Mouse (Mus musculus): ENCODE measurements at regions not wholly inside any gene's neighbourhood (a gene's known extent, or its start where the extent isn't known, plus 50 kb on each side); places are given as distances from the start of the nearest gene placed in this dataset.

GRCm38 (mm10) chr10:9002261-9002660, 116.4 kb upstream of the Sash1 start:
- no peak for DNase-seq (ENCODE audit: low read depth, low spot score)

GRCm38 (mm10) chr10:8998758-8999398, 113.0 kb upstream of the Sash1 start:
- no peak for DNase-seq (ENCODE audit: low read depth, low spot score)

GRCm38 (mm10) chr10:8998356-8998755, 112.5 kb upstream of the Sash1 start:
- no peak for DNase-seq (ENCODE audit: low read depth, low spot score)

DNA sequence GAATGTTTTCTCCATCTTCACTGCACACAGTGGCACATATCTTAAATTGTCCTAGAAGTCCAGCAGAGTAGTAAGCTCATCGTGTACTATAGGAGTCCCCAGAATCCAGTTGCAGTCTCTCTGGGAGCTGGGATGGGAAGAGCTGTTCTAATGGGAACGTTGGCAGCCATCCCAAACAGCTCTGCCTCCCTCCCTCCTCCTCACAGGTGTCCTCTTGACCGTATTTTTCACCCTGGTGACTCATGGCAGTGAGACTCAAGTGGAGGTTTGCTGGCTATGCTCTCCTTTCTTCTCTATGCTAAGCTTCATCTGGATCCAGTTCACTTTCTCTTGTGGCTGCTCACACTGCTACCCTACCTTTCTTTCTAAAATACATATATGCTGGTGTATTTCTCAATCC, 109.2 kb upstream of the Sash1 start:
- no peak for DNase-seq (ENCODE audit: low read depth, low spot score)

DNA sequence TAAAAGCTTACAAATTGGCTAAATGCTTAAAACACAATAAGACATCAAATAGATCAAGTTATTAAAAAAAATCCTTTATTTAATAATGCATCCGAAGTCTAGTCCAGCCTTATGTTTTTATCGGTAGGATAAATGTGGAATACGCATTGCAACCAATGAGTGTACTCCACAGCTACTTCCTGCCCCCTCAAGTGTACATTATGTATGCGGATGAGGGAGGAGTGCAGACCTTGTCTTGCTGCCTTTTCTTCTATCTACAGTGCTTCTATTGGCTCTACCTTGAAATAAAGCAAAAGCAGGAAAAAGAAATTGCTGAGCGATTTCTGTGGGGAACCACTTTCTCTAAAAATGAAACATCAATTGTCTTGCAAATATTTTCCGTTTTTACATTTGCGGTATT, 100.5 kb upstream of the Sash1 start:
- DNase-seq (ENCODE audit: low read depth, low spot score) = no peak

GRCm38 (mm10) chr10:8983347-8983746, 97.5 kb upstream of the Sash1 start:
- DNase-seq (ENCODE audit: low read depth, low spot score) = no peak

- DNase-seq (ENCODE audit: low read depth, low spot score) = no peak
These were observed 94.7 kb upstream of the Sash1 start for GRCm38 (mm10) chr10:8980568-8980967.

GRCm38 (mm10) chr10:8978595-8978994, 92.7 kb upstream of the Sash1 start:
- DNase-seq (ENCODE audit: low read depth, low spot score) = no peak

DNA sequence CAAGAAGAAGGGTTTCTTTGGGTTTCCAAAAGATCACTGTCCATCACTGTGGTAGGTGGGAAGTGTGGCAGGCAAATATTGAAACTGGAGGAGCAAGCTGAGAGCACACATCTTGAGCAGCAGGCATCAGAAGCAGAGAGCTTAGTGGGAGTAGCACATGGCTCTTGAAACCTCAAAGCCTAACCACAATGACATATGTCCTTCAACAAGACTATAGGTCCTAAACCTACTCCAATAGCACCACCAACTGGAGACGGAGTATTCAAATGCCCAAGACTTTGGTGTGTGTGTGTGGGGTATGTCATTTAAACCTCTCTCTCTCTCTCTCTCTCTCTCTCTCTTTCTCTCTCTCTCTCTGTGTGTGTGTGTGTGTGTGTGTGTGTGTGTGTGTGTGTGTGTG, 88.1 kb upstream of the Sash1 start:
- DNase-seq (ENCODE audit: low read depth, low spot score) = no peak

DNA sequence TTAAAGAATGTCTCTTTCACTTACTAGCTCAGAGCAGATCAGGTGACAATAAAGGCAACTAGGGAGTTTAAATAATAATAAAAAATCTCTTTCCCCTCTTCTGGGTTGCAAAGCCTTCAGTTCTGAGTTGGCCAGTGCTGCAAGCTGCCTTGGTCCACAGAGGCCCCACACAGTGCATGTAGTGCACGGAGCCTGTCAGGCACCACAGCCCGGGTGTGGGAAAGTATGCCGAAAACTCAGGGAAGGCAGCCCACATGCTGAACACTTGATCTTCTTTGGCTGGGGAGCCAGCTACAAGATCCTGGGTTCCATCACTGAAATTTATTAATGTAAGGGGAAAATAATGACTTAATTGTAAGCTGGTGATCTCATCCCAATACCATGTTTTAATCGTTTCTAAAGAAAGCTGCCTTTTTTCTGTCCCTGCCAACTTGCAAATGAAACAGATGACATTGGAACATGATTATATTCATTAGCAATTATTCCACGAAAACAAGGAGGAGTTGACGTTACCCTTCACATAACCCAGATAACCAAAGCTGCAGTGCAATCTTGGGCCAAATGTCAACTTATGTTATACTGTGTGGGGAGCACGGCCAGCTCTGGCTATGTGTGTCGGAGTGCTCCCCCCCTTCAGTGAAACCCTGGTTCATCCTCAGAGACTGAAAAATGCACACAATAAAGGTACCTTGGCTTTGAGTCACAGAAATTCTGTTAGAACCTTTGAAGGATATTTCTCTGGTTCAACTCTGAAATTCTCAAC, 87.1 kb upstream of the Sash1 start:
- no peak for DNase-seq (ENCODE audit: low read depth, low spot score)

DNA sequence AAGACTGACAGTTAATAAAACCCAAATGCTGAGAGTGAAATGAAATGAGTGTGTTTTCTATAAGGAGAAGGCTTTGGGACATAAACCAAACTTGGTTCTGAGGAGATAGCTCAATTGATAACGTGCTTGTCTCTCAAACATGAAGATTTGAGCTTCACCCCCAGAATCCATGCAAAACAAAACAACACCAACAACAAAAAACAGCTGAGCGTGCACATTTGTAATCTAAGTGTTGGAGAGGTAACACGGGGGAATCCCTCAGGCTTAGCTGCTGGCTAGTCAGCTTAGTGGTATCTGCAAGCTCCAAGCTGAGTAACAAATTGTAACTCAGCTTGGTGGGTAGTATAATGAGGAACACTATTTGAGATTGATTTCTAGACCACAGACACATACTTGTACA, 84.9 kb upstream of the Sash1 start:
- no peak for DNase-seq (ENCODE audit: low read depth, low spot score)

DNA sequence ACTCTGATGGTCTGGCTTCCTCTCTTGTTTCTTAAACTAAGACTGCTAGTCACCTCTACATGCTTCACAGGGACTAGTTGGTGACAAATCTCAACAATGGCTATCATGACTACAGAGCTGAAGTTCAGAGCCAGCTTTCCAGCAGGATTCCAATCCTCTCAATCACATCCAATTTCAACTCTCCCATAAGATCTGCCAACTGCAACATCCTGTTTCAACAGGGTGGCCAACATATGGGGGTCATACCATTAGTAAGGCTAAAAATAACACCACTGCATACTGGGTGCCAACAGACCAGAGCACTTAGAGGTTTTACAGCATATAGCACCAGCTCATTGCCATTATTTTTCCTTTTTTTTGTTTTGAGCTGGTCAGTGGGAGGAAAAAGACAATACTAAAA, 83.7 kb upstream of the Sash1 start:
- DNase-seq (ENCODE audit: low read depth, low spot score) = no peak

GRCm38 (mm10) chr10:8969016-8969415, 83.1 kb upstream of the Sash1 start:
- no peak for DNase-seq (ENCODE audit: low read depth, low spot score)

- DNase-seq (ENCODE audit: low read depth, low spot score) = no peak
These were observed 82.5 kb upstream of the Sash1 start for GRCm38 (mm10) chr10:8968276-8968923.

GRCm38 (mm10) chr10:8962921-8963320, 77.1 kb upstream of the Sash1 start:
- DNase-seq (ENCODE audit: low read depth, low spot score) = no peak

DNA sequence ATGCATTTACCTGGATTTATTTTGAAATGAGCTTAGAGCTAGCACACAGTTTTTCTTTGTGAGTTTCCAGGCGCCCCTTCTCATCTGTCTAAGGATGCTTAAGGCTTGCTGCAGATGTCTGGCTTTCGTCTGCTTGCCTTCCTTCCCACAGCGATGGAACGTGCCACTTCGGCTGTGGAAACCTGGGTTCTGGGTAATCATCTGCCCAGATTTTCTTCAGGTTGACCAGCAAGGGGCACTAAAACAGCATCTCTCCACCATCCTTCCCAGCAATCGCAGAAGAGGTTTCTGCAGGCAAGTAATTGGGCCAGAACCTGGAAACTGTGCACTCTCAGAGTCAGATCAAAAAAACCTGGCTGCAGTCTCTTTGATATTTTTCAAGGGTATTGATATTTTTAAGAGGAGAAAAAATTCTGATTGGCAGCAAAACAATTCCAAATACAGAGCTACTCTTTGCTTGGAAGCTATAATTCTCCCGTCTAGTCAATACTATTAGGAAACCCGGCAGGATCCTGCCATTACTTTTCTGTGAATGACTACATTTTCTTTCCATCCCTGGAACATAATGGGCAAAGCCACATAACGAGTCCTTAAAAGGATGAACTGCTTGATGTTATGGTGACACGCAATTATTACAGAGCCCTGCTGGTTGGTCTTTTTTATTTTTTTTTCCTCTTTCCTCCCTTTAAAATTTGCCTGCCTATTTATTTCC, 75.2 kb upstream of the Sash1 start:
- peak; percentile 31 for DNase-seq (ENCODE audit: low read depth, low spot score)

- no peak for DNase-seq (ENCODE audit: low read depth, low spot score)
These were observed 74.5 kb upstream of the Sash1 start for GRCm38 (mm10) chr10:8960275-8960960.

GRCm38 (mm10) chr10:8955499-8956211, 69.8 kb upstream of the Sash1 start:
- no peak for DNase-seq (ENCODE audit: low read depth, low spot score)

DNA sequence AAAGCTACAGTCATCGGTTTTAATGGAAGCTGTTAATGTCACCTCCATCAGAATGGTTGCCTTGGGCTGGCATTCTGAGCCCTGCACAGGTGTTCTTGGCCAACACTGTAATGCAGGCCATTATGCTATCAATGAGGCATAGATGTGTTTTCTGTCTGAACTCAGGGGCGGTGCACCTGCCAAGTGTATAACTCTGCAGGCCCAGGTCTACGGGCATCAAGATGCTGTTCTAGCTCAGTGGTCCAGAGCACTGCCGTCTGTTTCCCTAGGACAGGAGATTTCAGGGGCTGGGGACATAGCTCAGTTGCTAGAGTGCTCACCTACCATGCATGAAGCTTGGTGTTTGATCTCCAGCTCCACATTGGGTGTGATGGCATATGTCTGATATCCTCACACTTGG, 68.1 kb upstream of the Sash1 start:
- DNase-seq (ENCODE audit: low read depth, low spot score) = no peak

DNA sequence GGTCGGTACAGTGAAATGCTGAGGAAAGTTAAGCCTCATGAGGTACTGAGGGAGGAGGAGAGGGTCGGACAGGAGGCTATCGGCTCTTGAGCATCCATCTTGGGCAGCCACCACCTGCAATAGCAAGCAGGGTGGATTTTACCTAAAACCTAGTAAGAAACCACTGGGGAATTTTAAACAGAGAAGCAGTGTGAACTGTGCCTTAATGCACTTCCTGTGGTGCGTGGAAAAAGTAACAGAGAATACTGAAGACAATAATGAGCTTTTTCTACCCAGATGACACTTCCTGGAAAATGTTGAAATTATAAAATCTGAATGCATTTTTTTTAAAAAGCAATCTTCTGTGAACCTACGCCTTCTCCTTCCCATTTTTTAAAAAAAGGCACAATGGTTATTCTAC, 67.1 kb upstream of the Sash1 start:
- no peak for DNase-seq (ENCODE audit: low read depth, low spot score)

DNA sequence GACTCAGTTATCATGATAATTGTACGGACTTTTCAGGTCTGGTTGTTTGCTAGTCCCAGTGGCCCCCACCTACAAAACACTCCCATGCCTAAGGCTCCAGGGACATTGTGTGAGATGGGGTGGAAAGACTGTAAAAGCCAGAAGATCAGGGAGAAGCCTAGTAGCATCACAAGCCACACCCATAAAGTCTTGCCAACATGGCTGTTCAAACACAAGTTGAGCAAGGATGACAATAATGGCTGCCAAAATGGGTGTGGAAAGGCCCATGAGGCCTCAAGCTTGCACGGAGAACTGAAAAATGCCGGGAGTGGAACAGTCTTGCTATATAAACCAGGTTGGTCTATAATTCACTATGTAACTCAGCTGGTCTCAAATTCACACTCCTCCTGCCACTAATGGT, 66.1 kb upstream of the Sash1 start:
- DNase-seq (ENCODE audit: low read depth, low spot score) = no peak

All from telencephalon, adult 2 months (tissue).